Mouse (Mus musculus) gastrocnemius, adult 2 months (tissue): ENCODE data around the gene 2310057M21Rik. TPM values are rescaled to one million over a fixed set of nuclear protein-coding genes. Genes with fewer than 3 reads are reported as not detected.
"Not testable (repeated sequence)": the region's sequence is repeated elsewhere in the genome, so short reads cannot be mapped to it uniquely, and the experiment has no call there.

Experiments used
- DNase-seq: peaks from one replicate; pipeline ENCODE4 v3.0.0; 2022
- H3K27ac ChIP-seq: fragments of 200-600 bp; 2 replicates; pipeline ENCODE4 v1.8.1; 2022; ENCODE audit warnings: mild to moderate bottlenecking
- H3K4me3 ChIP-seq: fragments of 200-600 bp; 2 replicates; pipeline ENCODE4 v1.8.1; 2022; ENCODE audit warnings: mild to moderate bottlenecking, moderate library complexity
- CTCF ChIP-seq: fragments of 200-600 bp; IDR thresholded peaks from 2 replicates; pipeline ENCODE4 v1.8.1; 2022; ENCODE audit warnings: antibody characterized with exemption, mild to moderate bottlenecking, moderate library complexity
- intact Hi-C: fragments of 180-260 bp; cut with DNase I; formaldehyde crosslinking; loops from one replicate; pipeline ENCODE4 v1.15.1; 2025
- long read RNA-seq, 2 experiments: library from polyadenylated mRNA; stranded (forward); transcript quantifications; one replicate each; pipeline ENCODE4 v2.0.0; 2021
- total RNA-seq, 2 experiments: library from RNA; stranded (reverse); gene quantifications; 2 replicates each; pipeline ENCODE4 v1.2.3; 2021

2310057M21Rik gene
- 10 to 100 TPM; 18.5 to 24.0 TPM for total RNA-seq
- long read RNA-seq, experiment 1, full-length matches to known transcripts = 9 of 18 reads
- long read RNA-seq, experiment 1, partial matches to known transcripts = 1 of 18 reads
- long read RNA-seq, experiment 1, other reads (novel, unspliced or antisense) = 8 of 18 reads
- long read RNA-seq, experiment 2, full-length matches to known transcripts = 16 of 37 reads
- long read RNA-seq, experiment 2, partial matches to known transcripts = 3 of 37 reads
- long read RNA-seq, experiment 2, other reads (novel, unspliced or antisense) = 18 of 37 reads

DNA sequence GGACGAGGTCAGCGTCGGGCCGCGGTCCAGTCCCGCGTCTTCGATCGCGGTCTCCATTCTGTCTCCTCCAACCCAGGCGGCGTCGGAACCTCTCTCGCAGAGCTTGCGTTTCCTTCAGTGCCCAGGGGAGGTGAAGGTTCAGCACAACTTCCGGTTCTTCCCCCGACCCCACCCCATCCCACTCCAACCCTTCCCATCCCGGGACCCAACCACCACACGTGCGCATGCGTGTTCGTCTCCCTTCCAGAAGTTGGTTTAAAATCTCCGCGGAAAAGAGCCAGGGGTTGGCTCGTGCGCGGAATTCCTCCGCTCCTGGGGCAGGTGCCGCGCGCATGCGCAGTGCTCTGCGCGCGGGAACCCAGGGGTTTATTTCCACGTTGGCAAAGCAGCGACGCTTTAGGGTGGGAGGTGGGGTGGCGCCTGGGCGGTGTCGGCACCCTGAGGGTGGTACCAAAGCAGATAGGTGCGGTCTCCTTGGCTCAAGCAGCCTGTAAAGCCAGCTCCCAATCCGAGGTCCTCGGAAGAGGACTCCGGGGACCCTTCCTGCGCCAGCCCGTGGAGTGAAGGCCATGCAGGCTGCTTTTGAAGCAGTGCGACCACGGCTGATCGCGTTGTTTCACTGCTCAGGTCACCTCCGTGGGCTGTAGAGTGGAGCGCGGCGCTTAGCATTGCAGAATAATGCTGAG, at the start of gene 2310057M21Rik:
2310057M21Rik (minus strand) TSS at position 145 of the 686 bp plus-strand sequence.
- Histone ChIP-seq H3K4me3 (peak within 1 kb of the TSS; percentile 97), H3K27ac (peak within 1 kb of the TSS; percentile 97)
- DNase-seq = peak; percentile 97
- intact Hi-C loops = loop anchor here (2.0 to 10.0 kb wide), 2 partner anchors 48 to 192 kb away; partner anchors contain the start of genes Acadsb and Ikzf5
- TF ChIP-seq CTCF = no peak

- no peak for TF ChIP-seq CTCF
- intact Hi-C loops = loop anchor here (2.0 to 10.0 kb wide), 2 partner anchors 49 to 143 kb away; partner anchors contain the start of gene 2310057M21Rik
- DNase-seq = no peak
- Histone ChIP-seq H3K4me3 (peak overlapping the region; percentile 74), H3K27ac (no peak overlapping the region; the same call in 1 of the 2 replicates)
These were observed 49.3 kb upstream of the 2310057M21Rik start for GRCm38 (mm10) chr7:131411941-131412270.

- intact Hi-C loops = loop anchor here (2.0 to 10.0 kb wide), 2 partner anchors 49 to 143 kb away; partner anchors contain the start of gene 2310057M21Rik
- TF ChIP-seq CTCF = no peak
- peak overlapping the region; percentile 96 for H3K27ac ChIP-seq
- H3K4me3 ChIP-seq = peak overlapping the region; percentile 74
- peak; percentile 27 for DNase-seq
These were observed 48.8 kb upstream of the 2310057M21Rik start for GRCm38 (mm10) chr7:131411221-131411940.

GRCm38 (mm10) chr7:131410416-131411058, 48.0 kb upstream of the 2310057M21Rik start, which contains the start of the genes Ikzf5 and Acadsb:
Gene Ikzf5, minus strand, starts transcription at chr7:131410521.
Gene Acadsb, plus strand, starts transcription at chr7:131410601.
- no peak for TF ChIP-seq CTCF
- Histone ChIP-seq H3K4me3 (peak within 1 kb of the TSS; percentile 74), H3K27ac (peak within 1 kb of the TSS; percentile 96)
- intact Hi-C loops = loop anchor here (2.0 to 10.0 kb wide), 2 partner anchors 48 to 144 kb away; partner anchors contain the start of gene 2310057M21Rik
- DNase-seq = peak; percentile 100

DNA sequence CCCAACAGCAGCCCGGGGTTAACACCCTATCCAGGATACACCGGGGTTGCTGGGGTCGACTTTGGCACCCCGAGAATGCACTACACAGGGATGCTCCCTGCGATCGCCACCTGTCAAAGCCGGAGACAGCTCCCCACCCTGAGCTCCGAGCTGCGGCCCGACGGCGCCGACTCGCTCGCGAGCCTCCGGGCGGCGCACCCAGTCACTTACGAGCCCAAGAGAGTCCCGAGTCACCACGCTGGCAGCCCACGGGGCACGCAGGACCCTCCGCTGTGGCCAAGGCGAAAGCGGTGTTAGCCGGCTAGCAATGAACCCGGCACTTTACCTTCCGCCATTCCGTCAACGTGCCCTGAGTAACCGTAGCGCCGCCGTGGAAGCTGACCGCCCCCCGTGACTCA, 47.4 kb upstream of the 2310057M21Rik start:
- peak overlapping the region; percentile 96 for H3K27ac ChIP-seq
- no peak for DNase-seq
- peak overlapping the region; percentile 74 for H3K4me3 ChIP-seq
- no peak for TF ChIP-seq CTCF
- intact Hi-C loops = loop anchor here (2.0 to 10.0 kb wide), 2 partner anchors 47 to 145 kb away; partner anchors contain the start of gene 2310057M21Rik

GRCm38 (mm10) chr7:131409321-131409987, 46.9 kb upstream of the 2310057M21Rik start:
- Histone ChIP-seq H3K4me3 (peak overlapping the region; percentile 74), H3K27ac (peak overlapping the region; percentile 96)
- DNase-seq = no peak
- intact Hi-C loops = no loop called here
- TF ChIP-seq CTCF = no peak

- H3K4me3 ChIP-seq, H3K27ac ChIP-seq, intact Hi-C loops, DNase-seq: not testable (repeated sequence)
These were observed 29.2 kb upstream of the 2310057M21Rik start for GRCm38 (mm10) chr7:131391761-131392160.

- no peak for DNase-seq
- intact Hi-C loops = no loop called here
- no peak for TF ChIP-seq CTCF
- H3K4me3 ChIP-seq = peak overlapping the region; percentile 88
- peak overlapping the region; percentile 97 for H3K27ac ChIP-seq
These were observed 9.5 kb upstream of the 2310057M21Rik start for GRCm38 (mm10) chr7:131371880-131372651.

- TF ChIP-seq CTCF = no peak
- H3K27ac ChIP-seq = peak overlapping the region; percentile 97
- peak overlapping the region; percentile 88 for H3K4me3 ChIP-seq
- no peak for DNase-seq
- intact Hi-C loops = no loop called here
These were observed 8.9 kb upstream of the 2310057M21Rik start for GRCm38 (mm10) chr7:131371470-131371860.

- intact Hi-C loops = no loop called here
- peak; percentile 93 for DNase-seq
These were observed 8.3 kb upstream of the 2310057M21Rik start, which contains the start of gene Pstk for GRCm38 (mm10) chr7:131370648-131371469. Gene Pstk, plus strand, starts transcription at chr7:131371141.

More at GRCm38 (mm10) chr7:131370648-131371469, 8.3 kb upstream of the 2310057M21Rik start, which contains the start of gene Pstk:
- TF ChIP-seq CTCF = peak; percentile 93; the same call in 1 of the 2 replicates
- Histone ChIP-seq H3K27ac (peak within 1 kb of the TSS; percentile 97), H3K4me3 (peak within 1 kb of the TSS; percentile 88)
